Mouse (Mus musculus): ENCODE measurements around the gene Inf2.

DNA sequence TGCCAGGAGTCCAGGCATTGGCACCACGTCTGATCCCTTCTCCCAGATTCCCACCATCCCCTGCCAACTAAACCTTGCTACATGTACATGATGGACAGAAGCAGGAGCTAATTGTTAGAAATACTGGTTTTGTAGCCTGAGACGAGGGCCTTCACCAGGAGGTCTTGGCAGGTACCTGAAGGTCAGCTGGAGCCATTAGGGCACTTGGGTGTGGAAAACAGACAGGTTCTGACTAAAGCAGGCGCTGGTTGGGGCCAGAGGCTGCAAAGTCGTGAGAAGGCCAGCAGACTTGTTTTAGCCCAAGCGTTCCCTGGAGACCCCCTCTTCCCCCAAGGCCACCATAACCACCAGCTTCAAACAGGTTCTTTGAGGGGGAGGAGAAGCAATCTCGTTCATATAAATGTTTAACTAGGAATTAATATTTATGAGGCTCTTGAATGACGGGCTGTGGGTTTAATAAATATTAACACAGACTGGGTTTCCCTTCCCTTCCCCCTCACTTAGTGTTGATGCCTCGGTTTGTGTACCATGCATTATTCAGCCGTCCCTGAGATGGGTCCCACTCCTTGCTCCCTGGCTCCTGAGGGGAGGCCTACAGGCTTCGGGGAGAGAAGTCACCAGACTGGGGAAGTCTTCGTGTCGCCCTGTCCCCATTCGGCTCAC lies 46.2 kb upstream of the Inf2 start:
- TF ChIP-seq POLR2A (IDR thresholded peaks at IDR 0.05; ENCODE audit: low read depth, low read length) (no peak), CTCF (IDR thresholded peaks at IDR 0.05; ENCODE audit: extremely low read depth, insufficient read depth, insufficient read length, insufficient replicate concordance) (no peak)
